Mouse (Mus musculus) induced T-regulatory cell, adult 2 months (primary cell): ENCODE results near the gene Efna4.

Source experiments
- DNase-seq: peaks from one replicate; pipeline ENCODE4 v3.0.0-alpha.2; 2012; ENCODE audit warnings: low read depth

Efna4 gene

GRCm38 (mm10) chr3:89337721-89338578, at the start of gene Efna4:
Gene Efna4 (minus strand): TSS chr3:89338028.
- DNase-seq, result peak; percentile 73

- DNase-seq, result peak; percentile 84
These were observed 48.9 kb upstream of the Efna4 start for GRCm38 (mm10) chr3:89386438-89387420.

- peak; percentile 69 for DNase-seq
These were observed 47.6 kb upstream of the Efna4 start for GRCm38 (mm10) chr3:89385451-89385850.

- peak; percentile 52 for DNase-seq
These were observed 46.7 kb upstream of the Efna4 start for GRCm38 (mm10) chr3:89384331-89385076.

- DNase-seq, result peak; percentile 56
These were observed 45.9 kb upstream of the Efna4 start for GRCm38 (mm10) chr3:89383651-89384255.

- DNase-seq, result peak; percentile 36
These were observed 45.1 kb upstream of the Efna4 start for GRCm38 (mm10) chr3:89382950-89383349.

GRCm38 (mm10) chr3:89382033-89382882, 44.4 kb upstream of the Efna4 start:
- DNase-seq, result peak; percentile 64

GRCm38 (mm10) chr3:89381233-89381632, 43.4 kb upstream of the Efna4 start:
- DNase-seq, result no peak

GRCm38 (mm10) chr3:89380711-89381110, 42.9 kb upstream of the Efna4 start:
- no peak for DNase-seq

GRCm38 (mm10) chr3:89380291-89380690, 42.5 kb upstream of the Efna4 start:
- DNase-seq, result peak; percentile 17

GRCm38 (mm10) chr3:89379388-89380131, 41.7 kb upstream of the Efna4 start:
- peak; percentile 28 for DNase-seq

GRCm38 (mm10) chr3:89378394-89379067, 40.7 kb upstream of the Efna4 start:
- DNase-seq, result peak; percentile 81

GRCm38 (mm10) chr3:89377831-89378230, 40.0 kb upstream of the Efna4 start:
- no peak for DNase-seq

- peak; percentile 25 for DNase-seq
These were observed 35.9 kb upstream of the Efna4 start for GRCm38 (mm10) chr3:89373581-89374231.

GRCm38 (mm10) chr3:89367338-89367737, 29.5 kb upstream of the Efna4 start:
- DNase-seq, result no peak

- DNase-seq, result no peak
These were observed 27.9 kb upstream of the Efna4 start for GRCm38 (mm10) chr3:89365486-89366414.

- DNase-seq, result no peak
These were observed 27.3 kb upstream of the Efna4 start, which contains the start of gene Dcst1 for GRCm38 (mm10) chr3:89365153-89365485. Gene Dcst1 (minus strand): TSS chr3:89365253.

- DNase-seq, result no peak
These were observed 26.8 kb upstream of the Efna4 start for GRCm38 (mm10) chr3:89364631-89365030.
